Mouse (Mus musculus): Measurements from ENCODE around the gene Dnah5. TPM values are rescaled to one million over a fixed set of nuclear protein-coding genes. Genes with fewer than 3 reads are reported as not detected.
A peak's percentile ranks its signal among the peaks of the same experiment; 100 is the strongest.

Dnah5 gene
- polyA plus RNA-seq, 1 experiment from 2014 or later: 0.21 TPM

- Histone ChIP-seq H3K27me3 (ENCODE audit: control insufficient read depth, insufficient read depth, low read depth, low read length) (no peaks in the 10 kb centered on the region; the same call in 1 of the 2 replicates), H3K36me3 (ENCODE audit: control insufficient read depth, insufficient read depth, low read length) (no peaks in the 10 kb centered on the region), H3K4me3 (ENCODE audit: low read depth, low read length) (no peak overlapping the region), H3K4me1 (ENCODE audit: control insufficient read depth, insufficient read depth, low read length) (0 out of 2 replicates have a peak, but pooled peaks cover 2% of the 10 kb centered on the region), H3K9me3 (replicated peaks; ENCODE audit: control insufficient read depth, low read length, poor library complexity, severe bottlenecking) (no peaks in the 10 kb centered on the region), H3K9ac (ENCODE audit: low read depth, low read length) (no peak overlapping the region), H3K4me2 (ENCODE audit: low read length) (no peak overlapping the region), H3K27ac (ENCODE audit: low read length) (no peak overlapping the region)
- WGBS: 22% methylated on average over 6 of the region's 6 CpGs
- peak; percentile 62; the same call in 1 of the 2 replicates for ATAC-seq
Observed at GRCm38 (mm10) chr15:28315812-28316528, 112.4 kb downstream of the Dnah5 start.

DNA sequence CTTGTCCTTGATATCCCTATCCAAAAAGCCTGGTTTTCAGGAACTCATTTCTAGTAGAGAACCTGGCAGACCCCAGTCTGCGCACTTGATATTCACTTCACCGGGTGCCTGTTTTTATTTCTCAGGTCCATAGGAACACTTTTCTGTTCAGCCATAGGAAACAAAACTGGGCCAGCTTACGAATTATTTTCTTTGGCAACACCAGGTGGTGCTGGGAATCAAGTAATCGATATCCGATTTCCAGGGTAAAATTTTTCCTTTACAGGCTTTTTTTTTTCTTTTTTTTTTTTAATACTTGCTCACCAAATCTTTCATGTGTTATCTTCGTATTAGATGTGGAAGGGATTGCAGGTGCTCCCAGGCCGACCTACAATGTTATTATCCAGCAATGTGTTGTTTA, 119.0 kb downstream of the Dnah5 start:
- Histone ChIP-seq H3K36me3 (ENCODE audit: control insufficient read depth, insufficient read depth, low read length) (no peaks in the 10 kb centered on the region), H3K4me3 (ENCODE audit: low read depth, low read length) (no peak overlapping the region), H3K4me1 (ENCODE audit: control insufficient read depth, insufficient read depth, low read length) (no peaks in the 10 kb centered on the region), H3K27ac (ENCODE audit: low read length) (no peak overlapping the region), H3K4me2 (ENCODE audit: low read length) (no peak overlapping the region), H3K27me3 (ENCODE audit: control insufficient read depth, insufficient read depth, low read depth, low read length) (no peaks in the 10 kb centered on the region; the same call in 1 of the 2 replicates), H3K9me3 (replicated peaks; ENCODE audit: control insufficient read depth, low read length, poor library complexity, severe bottlenecking) (no peaks in the 10 kb centered on the region), H3K9ac (ENCODE audit: low read depth, low read length) (no peak overlapping the region)
- ATAC-seq: no peak
- WGBS: 89% methylated on average over 7 of the region's 7 CpGs

- Histone ChIP-seq H3K27me3 (ENCODE audit: control insufficient read depth, insufficient read depth, low read depth, low read length) (no peaks in the 10 kb centered on the region; the same call in 1 of the 2 replicates), H3K9ac (ENCODE audit: low read depth, low read length) (no peak overlapping the region), H3K4me3 (ENCODE audit: low read depth, low read length) (no peak overlapping the region), H3K9me3 (replicated peaks; ENCODE audit: control insufficient read depth, low read length, poor library complexity, severe bottlenecking) (no peaks in the 10 kb centered on the region), H3K4me1 (ENCODE audit: control insufficient read depth, insufficient read depth, low read length) (no peaks in the 10 kb centered on the region), H3K4me2 (ENCODE audit: low read length) (no peak overlapping the region), H3K36me3 (ENCODE audit: control insufficient read depth, insufficient read depth, low read length) (no peaks in the 10 kb centered on the region), H3K27ac (ENCODE audit: low read length) (no peak overlapping the region)
- 26% methylated on average over 7 of the region's 7 CpGs for WGBS
- ATAC-seq: peak; percentile 21; the same call in 1 of the 2 replicates
Observed at GRCm38 (mm10) chr15:28326985-28327384, 123.4 kb downstream of the Dnah5 start.

DNA sequence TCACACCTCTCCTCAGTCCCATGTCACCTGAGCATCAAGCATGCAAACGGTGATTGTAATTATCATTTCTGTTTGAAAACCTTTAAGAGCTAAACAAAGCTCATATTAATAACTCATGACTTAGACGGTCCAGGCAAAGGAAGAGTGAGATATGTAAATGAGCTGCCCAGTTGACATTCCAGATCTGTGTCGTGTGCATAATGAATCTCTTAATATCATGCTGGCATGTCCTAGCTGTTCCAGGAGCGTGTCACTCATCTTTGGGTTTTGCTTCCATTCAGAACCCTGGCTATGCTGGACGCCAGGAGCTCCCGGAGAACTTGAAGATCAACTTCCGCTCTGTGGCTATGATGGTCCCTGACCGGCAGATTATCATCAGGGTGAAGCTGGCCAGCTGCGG, 123.9 kb downstream of the Dnah5 start:
- no peak; the same call in 1 of the 2 replicates for ATAC-seq
- no peak overlapping the region for H3K9ac ChIP-seq (ENCODE audit: low read depth, low read length)
- H3K36me3 ChIP-seq (ENCODE audit: control insufficient read depth, insufficient read depth, low read length): no peaks in the 10 kb centered on the region
- H3K4me1 ChIP-seq (ENCODE audit: control insufficient read depth, insufficient read depth, low read length): no peaks in the 10 kb centered on the region
- no peaks in the 10 kb centered on the region; the same call in 1 of the 2 replicates for H3K27me3 ChIP-seq (ENCODE audit: control insufficient read depth, insufficient read depth, low read depth, low read length)
- no peak overlapping the region for H3K4me2 ChIP-seq (ENCODE audit: low read length)
- no peaks in the 10 kb centered on the region for H3K9me3 ChIP-seq (replicated peaks; ENCODE audit: control insufficient read depth, low read length, poor library complexity, severe bottlenecking)
- 41% methylated on average over 9 of the region's 9 CpGs for WGBS
- H3K4me3 ChIP-seq (ENCODE audit: low read depth, low read length): no peak overlapping the region
- H3K27ac ChIP-seq (ENCODE audit: low read length): no peak overlapping the region

DNA sequence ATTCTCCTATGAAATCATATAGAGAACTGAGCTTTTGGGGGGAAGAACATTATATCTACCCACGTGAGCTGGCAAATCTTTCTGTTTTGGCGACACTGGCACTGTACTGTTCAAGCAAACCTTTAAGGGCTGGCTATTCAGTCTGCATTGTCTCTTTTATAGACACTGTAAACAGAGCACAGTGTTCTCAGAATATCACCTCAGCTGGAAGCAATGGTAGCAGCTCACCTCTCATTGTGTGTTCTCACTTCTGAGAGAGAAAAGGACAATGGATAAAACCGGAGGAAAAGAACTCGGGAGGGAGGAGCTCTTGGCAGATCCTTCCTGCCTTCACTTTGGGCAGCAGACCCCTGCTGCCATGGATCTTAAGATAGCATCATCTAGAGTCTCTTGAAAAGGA, 137.6 kb downstream of the Dnah5 start:
- WGBS: 16% methylated on average over 4 of the region's 4 CpGs
- H3K9me3 ChIP-seq (replicated peaks; ENCODE audit: control insufficient read depth, low read length, poor library complexity, severe bottlenecking): no peaks in the 10 kb centered on the region
- no peak overlapping the region for H3K27ac ChIP-seq (ENCODE audit: low read length)

GRCm38 (mm10) chr15:28367561-28367960, 164.0 kb downstream of the Dnah5 start:
- H3K4me3 ChIP-seq (ENCODE audit: low read depth, low read length): no peak overlapping the region
- no peaks in the 10 kb centered on the region for H3K9me3 ChIP-seq (replicated peaks; ENCODE audit: control insufficient read depth, low read length, poor library complexity, severe bottlenecking)
- H3K27ac ChIP-seq (ENCODE audit: low read length): no peak overlapping the region
- H3K9ac ChIP-seq (ENCODE audit: low read depth, low read length): no peak overlapping the region
- no peaks in the 10 kb centered on the region for H3K27me3 ChIP-seq (ENCODE audit: control insufficient read depth, insufficient read depth, low read depth, low read length)
- H3K4me1 ChIP-seq (ENCODE audit: control insufficient read depth, insufficient read depth, low read length): no peaks in the 10 kb centered on the region
- no peak for ATAC-seq
- 71% methylated on average over 11 of the region's 11 CpGs for WGBS
- no peaks in the 10 kb centered on the region for H3K36me3 ChIP-seq (ENCODE audit: control insufficient read depth, insufficient read depth, low read length)
- no peak overlapping the region for H3K4me2 ChIP-seq (ENCODE audit: low read length)

More for the DNA sequence above, 137.6 kb downstream of the Dnah5 start:
- no peak overlapping the region for H3K4me2 ChIP-seq (ENCODE audit: low read length)
- no peak overlapping the region for H3K9ac ChIP-seq (ENCODE audit: low read depth, low read length)
- H3K4me3 ChIP-seq (ENCODE audit: low read depth, low read length): no peak overlapping the region
- H3K27me3 ChIP-seq (ENCODE audit: control insufficient read depth, insufficient read depth, low read depth, low read length): no peaks in the 10 kb centered on the region
- no peaks in the 10 kb centered on the region for H3K4me1 ChIP-seq (ENCODE audit: control insufficient read depth, insufficient read depth, low read length)
- ATAC-seq: peak; percentile 51; the same call in 1 of the 2 replicates
- no peaks in the 10 kb centered on the region for H3K36me3 ChIP-seq (ENCODE audit: control insufficient read depth, insufficient read depth, low read length)

DNA sequence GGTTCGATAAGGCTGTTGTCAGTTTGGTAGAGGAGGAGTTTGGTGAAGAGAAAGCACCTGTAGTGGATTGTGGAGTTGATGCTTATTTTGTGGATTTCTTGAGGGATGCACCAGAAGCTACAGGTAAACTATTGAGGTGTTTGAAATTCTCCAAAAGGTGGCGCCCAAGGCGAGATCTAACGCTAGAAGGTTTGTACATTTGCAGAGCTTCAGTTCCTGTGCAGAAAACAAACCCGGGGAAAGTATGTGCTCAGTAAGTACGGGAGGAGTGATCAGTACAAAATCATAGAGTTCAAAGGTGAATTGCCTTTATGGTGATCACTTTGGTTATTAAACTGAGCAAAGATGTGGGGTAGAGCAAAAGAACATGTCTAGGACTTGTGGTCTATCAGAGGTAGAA, 166.9 kb downstream of the Dnah5 start:
- no peak for ATAC-seq
- H3K4me2 ChIP-seq (ENCODE audit: low read length): no peak overlapping the region
- WGBS: 88% methylated on average over 6 of the region's 6 CpGs

DNA sequence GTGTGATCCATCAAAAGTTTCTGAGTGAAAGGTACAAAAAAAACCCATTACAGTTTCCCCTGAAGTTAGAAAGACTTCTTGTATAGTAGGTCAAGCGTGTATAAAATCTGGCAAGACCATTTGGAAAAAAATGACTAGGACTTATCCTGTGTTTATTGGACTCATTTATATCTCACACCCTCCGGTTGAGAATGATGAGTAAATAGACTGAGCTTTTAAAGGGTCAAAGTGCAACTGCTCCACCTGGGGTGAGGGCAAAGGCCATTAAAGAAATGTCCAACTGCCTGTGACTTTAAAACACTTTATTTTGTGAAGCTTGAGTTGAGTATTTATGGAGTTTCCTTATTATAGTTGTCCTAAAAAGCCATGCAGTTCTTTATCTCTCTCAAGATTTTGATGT, 168.0 kb downstream of the Dnah5 start:
- Histone ChIP-seq H3K9ac (ENCODE audit: low read depth, low read length) (no peak overlapping the region), H3K9me3 (replicated peaks; ENCODE audit: control insufficient read depth, low read length, poor library complexity, severe bottlenecking) (no peaks in the 10 kb centered on the region), H3K4me2 (ENCODE audit: low read length) (no peak overlapping the region), H3K36me3 (ENCODE audit: control insufficient read depth, insufficient read depth, low read length) (no peaks in the 10 kb centered on the region), H3K27me3 (ENCODE audit: control insufficient read depth, insufficient read depth, low read depth, low read length) (no peaks in the 10 kb centered on the region), H3K27ac (ENCODE audit: low read length) (no peak overlapping the region), H3K4me3 (ENCODE audit: low read depth, low read length) (no peak overlapping the region), H3K4me1 (ENCODE audit: control insufficient read depth, insufficient read depth, low read length) (no peaks in the 10 kb centered on the region)
- ATAC-seq: no peak
- WGBS: 77% methylated on average over 2 of the region's 2 CpGs

More for the DNA sequence above, 166.9 kb downstream of the Dnah5 start:
- Histone ChIP-seq H3K9ac (ENCODE audit: low read depth, low read length) (no peak overlapping the region), H3K27ac (ENCODE audit: low read length) (no peak overlapping the region), H3K9me3 (replicated peaks; ENCODE audit: control insufficient read depth, low read length, poor library complexity, severe bottlenecking) (no peaks in the 10 kb centered on the region), H3K4me3 (ENCODE audit: low read depth, low read length) (no peak overlapping the region), H3K27me3 (ENCODE audit: control insufficient read depth, insufficient read depth, low read depth, low read length) (no peaks in the 10 kb centered on the region), H3K4me1 (ENCODE audit: control insufficient read depth, insufficient read depth, low read length) (no peaks in the 10 kb centered on the region), H3K36me3 (ENCODE audit: control insufficient read depth, insufficient read depth, low read length) (no peaks in the 10 kb centered on the region)

DNA sequence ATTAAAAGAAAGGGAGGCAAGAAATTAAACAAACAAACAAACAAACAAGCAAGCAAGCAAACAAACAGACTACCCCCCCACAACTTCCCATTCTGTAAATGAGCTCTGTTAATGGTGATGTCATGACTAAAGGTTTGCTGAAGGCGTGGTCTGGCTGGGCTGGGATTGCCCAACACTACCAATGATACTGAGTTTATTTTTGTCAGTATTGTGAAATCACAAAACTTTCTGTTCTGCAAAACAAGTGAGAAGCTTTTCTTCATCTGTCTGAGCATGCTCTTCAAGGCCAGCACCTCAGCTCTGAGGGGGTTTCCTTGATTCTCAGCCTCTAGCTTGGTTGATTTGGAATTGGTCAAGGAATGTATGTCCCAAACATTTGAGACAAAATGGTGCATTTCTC, 170.8 kb downstream of the Dnah5 start:
- Histone ChIP-seq H3K4me3 (ENCODE audit: low read depth, low read length) (no peak overlapping the region), H3K4me2 (ENCODE audit: low read length) (no peak overlapping the region), H3K9me3 (replicated peaks; ENCODE audit: control insufficient read depth, low read length, poor library complexity, severe bottlenecking) (no peaks in the 10 kb centered on the region), H3K9ac (ENCODE audit: low read depth, low read length) (no peak overlapping the region), H3K27me3 (ENCODE audit: control insufficient read depth, insufficient read depth, low read depth, low read length) (no peaks in the 10 kb centered on the region), H3K27ac (ENCODE audit: low read length) (no peak overlapping the region), H3K4me1 (ENCODE audit: control insufficient read depth, insufficient read depth, low read length) (no peaks in the 10 kb centered on the region), H3K36me3 (ENCODE audit: control insufficient read depth, insufficient read depth, low read length) (no peaks in the 10 kb centered on the region)
- ATAC-seq: no peak
- 87% methylated on average over 1 of the region's 1 CpGs for WGBS
